Mouse (Mus musculus): ENCODE measurements around the gene Gm13030. TPM values are rescaled to one million over a fixed set of nuclear protein-coding genes. Genes with fewer than 3 reads are reported as not detected.
A peak's percentile ranks its signal among the peaks of the same experiment; 100 is the strongest.

The Gm13030 gene
- total RNA-seq, 1 experiment = not detected

DNA sequence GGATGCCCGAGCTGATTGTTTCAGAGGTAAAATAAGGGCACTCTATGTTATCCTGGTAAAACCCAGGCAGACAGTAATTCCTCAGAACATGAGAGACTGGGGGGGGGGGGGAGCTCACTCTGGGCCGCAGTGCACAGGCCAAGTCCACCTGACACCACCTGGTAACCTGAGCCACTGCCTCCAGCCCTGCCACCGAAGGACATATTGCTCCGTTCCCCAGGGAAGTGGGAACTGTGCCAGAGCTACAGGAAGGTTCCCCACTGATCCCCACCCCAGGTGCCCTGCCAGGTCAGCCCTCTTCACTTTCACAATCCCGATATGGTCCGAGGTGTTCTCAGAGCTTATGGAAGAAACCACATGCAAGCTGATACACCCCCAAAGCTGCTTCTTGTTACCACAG, 18.9 kb upstream of the Gm13030 start:
- peaks cover 17% of the 10 kb centered on the region for H3K36me3 ChIP-seq (ENCODE audit: control insufficient read depth, insufficient read depth, low read length, poor library complexity, severe bottlenecking)

GRCm38 (mm10) chr4:138889635-138890034, 15.9 kb upstream of the Gm13030 start:
- Histone ChIP-seq H3K27ac (ENCODE audit: insufficient read depth, low read depth, low read length, poor library complexity, severe bottlenecking) (peak overlapping the region; percentile 77), H3K4me1 (ENCODE audit: control insufficient read depth in 2 of 2, insufficient read depth in 2 of 2, low read length in 2 of 2, poor library complexity in 1 of 2) (peaks cover 16 to 32% of the 10 kb centered on the region in 2 experiments), H3K9me3 (ENCODE audit: control insufficient read depth, insufficient read depth, low read depth, low read length) (no peaks in the 10 kb centered on the region), H3K36me3 (ENCODE audit: control insufficient read depth, insufficient read depth, low read length, poor library complexity, severe bottlenecking) (peaks cover 3% of the 10 kb centered on the region; the same call in 1 of the 2 replicates), H3K9ac (ENCODE audit: insufficient read depth, low read depth, low read length, poor library complexity, severe bottlenecking) (no peak overlapping the region), H3K4me3 (ENCODE audit: insufficient read depth in 1 of 2, low read depth in 1 of 2, low read length in 2 of 2, poor library complexity in 1 of 2, severe bottlenecking in 1 of 2) (peak overlapping the region in 1 of 2 experiments; percentile 26; a peak in 2 of 4 replicates)
- in situ Hi-C loops (cut with MboI; ENCODE audit: low sequenced_read_pairs in 2 of 2, unreplicated experiment in 2 of 2) = no loop called here
- TF ChIP-seq ZC3H11A (IDR thresholded peaks at IDR 0.05; ENCODE audit: borderline replicate concordance, low read depth, low read length) = no peak
- TF ChIP-seq MAFK (IDR thresholded peaks at IDR 0.05; ENCODE audit: insufficient read depth, low read depth, low read length) = no peak
- no peak for TF ChIP-seq CHD2 (IDR thresholded peaks at IDR 0.05; ENCODE audit: low read depth, low read length)
- no peak for TF ChIP-seq ZNF384 (IDR thresholded peaks at IDR 0.05; ENCODE audit: low read depth, low read length)
- TF ChIP-seq HCFC1 (IDR thresholded peaks at IDR 0.05; ENCODE audit: borderline replicate concordance, insufficient read depth, low read length) = no peak
- no peak for DNase-seq (ENCODE audit: low read depth, low spot score)

More for the DNA sequence above, 18.9 kb upstream of the Gm13030 start:
- H3K27ac ChIP-seq (ENCODE audit: insufficient read depth, low read depth, low read length, poor library complexity, severe bottlenecking) = peak overlapping the region; percentile 18; the same call in 1 of the 2 replicates
- H3K4me1 ChIP-seq (ENCODE audit: control insufficient read depth in 2 of 2, insufficient read depth in 2 of 2, low read length in 2 of 2, poor library complexity in 1 of 2) = peaks cover 16 to 32% of the 10 kb centered on the region in 2 experiments
- no peak overlapping the region for H3K4me3 ChIP-seq (ENCODE audit: insufficient read depth in 1 of 2, low read depth in 1 of 2, low read length in 2 of 2, poor library complexity in 1 of 2, severe bottlenecking in 1 of 2)
- peak overlapping the region; percentile 19; the same call in 1 of the 2 replicates for H3K9ac ChIP-seq (ENCODE audit: insufficient read depth, low read depth, low read length, poor library complexity, severe bottlenecking)
- in situ Hi-C loops (cut with MboI; ENCODE audit: low sequenced_read_pairs in 2 of 2, unreplicated experiment in 2 of 2) = no loop called here
- H3K9me3 ChIP-seq (ENCODE audit: control insufficient read depth, insufficient read depth, low read depth, low read length) = no peaks in the 10 kb centered on the region
- no peak for TF ChIP-seq ZC3H11A (IDR thresholded peaks at IDR 0.05; ENCODE audit: borderline replicate concordance, low read depth, low read length)
- TF ChIP-seq CHD2 (IDR thresholded peaks at IDR 0.05; ENCODE audit: low read depth, low read length) = no peak
- TF ChIP-seq HCFC1 (IDR thresholded peaks at IDR 0.05; ENCODE audit: borderline replicate concordance, insufficient read depth, low read length) = no peak
- no peak for TF ChIP-seq MAFK (IDR thresholded peaks at IDR 0.05; ENCODE audit: insufficient read depth, low read depth, low read length)
- TF ChIP-seq ZNF384 (IDR thresholded peaks at IDR 0.05; ENCODE audit: low read depth, low read length) = no peak
- DNase-seq (ENCODE audit: low read depth, low spot score) = no peak

- Histone ChIP-seq H3K9me3 (ENCODE audit: control insufficient read depth, insufficient read depth, low read depth, low read length) (no peaks in the 10 kb centered on the region), H3K4me3 (ENCODE audit: insufficient read depth in 1 of 2, low read depth in 1 of 2, low read length in 2 of 2, poor library complexity in 1 of 2, severe bottlenecking in 1 of 2) (peak overlapping the region in 1 of 2 experiments; percentile 26; a peak in 1 of 4 replicates), H3K27ac (ENCODE audit: insufficient read depth, low read depth, low read length, poor library complexity, severe bottlenecking) (peak overlapping the region; percentile 80), H3K9ac (ENCODE audit: insufficient read depth, low read depth, low read length, poor library complexity, severe bottlenecking) (peak overlapping the region; percentile 55; the same call in 1 of the 2 replicates), H3K4me1 (ENCODE audit: control insufficient read depth in 2 of 2, insufficient read depth in 2 of 2, low read length in 2 of 2, poor library complexity in 1 of 2) (peaks cover 16 to 32% of the 10 kb centered on the region in 2 experiments), H3K36me3 (ENCODE audit: control insufficient read depth, insufficient read depth, low read length, poor library complexity, severe bottlenecking) (no peaks in the 10 kb centered on the region; the same call in 1 of the 2 replicates)
- in situ Hi-C loops (cut with MboI; ENCODE audit: low sequenced_read_pairs in 2 of 2, unreplicated experiment in 2 of 2) = no loop called here
- no peak for DNase-seq (ENCODE audit: low read depth, low spot score)
- TF ChIP-seq MAFK (IDR thresholded peaks at IDR 0.05; ENCODE audit: insufficient read depth, low read depth, low read length) (no peak), CHD2 (IDR thresholded peaks at IDR 0.05; ENCODE audit: low read depth, low read length) (no peak), HCFC1 (IDR thresholded peaks at IDR 0.05; ENCODE audit: borderline replicate concordance, insufficient read depth, low read length) (no peak), ZNF384 (IDR thresholded peaks at IDR 0.05; ENCODE audit: low read depth, low read length) (no peak), ZC3H11A (IDR thresholded peaks at IDR 0.05; ENCODE audit: borderline replicate concordance, low read depth, low read length) (no peak)
These were observed 15.4 kb upstream of the Gm13030 start for GRCm38 (mm10) chr4:138889165-138889564.

GRCm38 (mm10) chr4:138884261-138884660, 10.5 kb upstream of the Gm13030 start:
- peak; percentile 81 for DNase-seq (ENCODE audit: low read depth, low spot score)
- no peak overlapping the region for H3K27ac ChIP-seq (ENCODE audit: insufficient read depth, low read depth, low read length, poor library complexity, severe bottlenecking)
- TF ChIP-seq ZNF384 (IDR thresholded peaks at IDR 0.05; ENCODE audit: low read depth, low read length) (peak; percentile 36; the same call in 1 of the 2 replicates), HCFC1 (IDR thresholded peaks at IDR 0.05; ENCODE audit: borderline replicate concordance, insufficient read depth, low read length) (no peak), MAFK (IDR thresholded peaks at IDR 0.05; ENCODE audit: insufficient read depth, low read depth, low read length) (no peak), ZC3H11A (IDR thresholded peaks at IDR 0.05; ENCODE audit: borderline replicate concordance, low read depth, low read length) (peak; percentile 80; the same call in 1 of the 2 replicates)
- in situ Hi-C loops (cut with MboI; ENCODE audit: low sequenced_read_pairs in 2 of 2, unreplicated experiment in 2 of 2) = no loop called here
- no peak overlapping the region for H3K9ac ChIP-seq (ENCODE audit: insufficient read depth, low read depth, low read length, poor library complexity, severe bottlenecking)
- H3K9me3 ChIP-seq (ENCODE audit: control insufficient read depth, insufficient read depth, low read depth, low read length) = no peaks in the 10 kb centered on the region
- H3K4me3 ChIP-seq (ENCODE audit: insufficient read depth in 1 of 2, low read depth in 1 of 2, low read length in 2 of 2, poor library complexity in 1 of 2, severe bottlenecking in 1 of 2) = no peak overlapping the region
- no peaks in the 10 kb centered on the region for H3K36me3 ChIP-seq (ENCODE audit: control insufficient read depth, insufficient read depth, low read length, poor library complexity, severe bottlenecking)
- H3K4me1 ChIP-seq (ENCODE audit: control insufficient read depth in 2 of 2, insufficient read depth in 2 of 2, low read length in 2 of 2, poor library complexity in 1 of 2) = peaks cover 1 to 10% of the 10 kb centered on the region in 2 experiments; a peak in 1 of 4 replicates
